Mouse (Mus musculus) ovary, adult 18-20 months (tissue): Measurements from ENCODE around the gene Mpnd.
A peak's percentile ranks its signal among the peaks of the same experiment; 100 is the strongest.

Experiments used
- DNase-seq: peaks from one replicate; pipeline ENCODE4 v3.0.0; 2022; ENCODE audit warnings: low spot score, mixed read lengths

Gene Mpnd

DNA sequence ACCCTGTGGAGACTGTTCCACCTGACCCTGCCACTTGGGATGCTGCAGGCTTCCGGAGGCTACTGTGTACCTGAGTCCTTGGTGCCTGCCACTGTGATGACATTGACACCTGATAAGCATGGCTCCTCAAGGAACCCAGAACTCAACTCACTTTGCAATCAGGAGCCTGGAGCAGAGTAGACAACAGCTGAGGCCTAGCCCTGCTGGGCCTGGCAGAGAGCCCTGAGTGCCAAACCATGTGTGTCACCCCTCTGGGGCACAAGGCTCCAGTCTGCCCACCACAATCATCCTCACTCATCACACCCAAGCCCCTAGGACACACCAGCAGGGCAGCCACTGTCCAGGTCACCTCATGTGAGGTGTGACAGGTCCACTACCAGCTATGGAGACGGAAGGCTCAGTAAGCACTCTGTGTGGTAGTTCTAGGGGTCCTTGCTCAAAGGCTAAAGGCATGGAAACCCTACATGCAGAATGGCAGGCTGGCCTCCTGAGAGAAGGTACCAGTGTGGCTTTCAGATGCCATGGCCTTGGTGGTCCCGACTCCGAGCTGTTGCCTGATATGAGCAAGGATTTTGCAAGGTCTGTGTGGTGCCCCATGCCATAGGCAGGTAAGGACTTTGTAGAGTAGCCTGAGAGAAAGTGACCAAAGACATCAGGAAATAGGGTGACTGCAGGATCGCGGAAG is 15.0 kb downstream of the Mpnd start:
- DNase-seq: no peak

DNA sequence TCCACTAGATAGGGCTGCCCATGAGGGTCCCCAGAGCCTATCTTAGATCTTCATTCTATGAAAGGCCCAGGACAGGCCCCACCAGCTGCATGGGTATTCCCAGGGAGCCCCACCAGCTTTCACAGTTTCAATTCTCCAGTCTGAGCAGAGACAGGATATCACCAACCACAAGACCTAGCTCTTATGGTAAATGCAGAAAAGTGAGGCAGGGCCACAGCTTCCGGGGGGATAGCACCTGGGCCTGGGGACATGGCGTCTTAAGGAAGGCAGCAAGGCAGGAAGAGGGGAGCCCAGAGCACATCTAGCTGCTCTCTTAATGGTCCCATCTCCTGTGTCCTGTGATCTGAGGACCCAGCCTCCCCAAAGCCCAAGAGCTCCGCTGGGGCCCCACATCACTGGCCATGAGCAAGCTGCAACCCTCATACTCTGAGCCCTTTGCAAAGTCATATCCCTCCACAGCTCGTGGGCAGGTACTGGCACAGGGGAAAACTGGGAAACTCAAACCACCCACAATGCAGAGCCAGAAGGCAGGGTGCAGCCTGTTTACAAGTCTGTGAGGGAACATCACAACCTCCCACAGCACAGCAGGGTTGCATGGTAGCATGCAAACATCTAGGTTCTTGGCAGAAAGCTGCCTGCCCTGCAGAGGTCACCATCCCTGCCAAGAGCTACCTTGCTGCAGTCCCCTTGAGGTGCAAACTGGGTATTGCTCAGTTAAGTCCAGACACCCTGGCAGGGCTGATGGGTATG is 15.8 kb downstream of the Mpnd start:
- DNase-seq: no peak

DNA sequence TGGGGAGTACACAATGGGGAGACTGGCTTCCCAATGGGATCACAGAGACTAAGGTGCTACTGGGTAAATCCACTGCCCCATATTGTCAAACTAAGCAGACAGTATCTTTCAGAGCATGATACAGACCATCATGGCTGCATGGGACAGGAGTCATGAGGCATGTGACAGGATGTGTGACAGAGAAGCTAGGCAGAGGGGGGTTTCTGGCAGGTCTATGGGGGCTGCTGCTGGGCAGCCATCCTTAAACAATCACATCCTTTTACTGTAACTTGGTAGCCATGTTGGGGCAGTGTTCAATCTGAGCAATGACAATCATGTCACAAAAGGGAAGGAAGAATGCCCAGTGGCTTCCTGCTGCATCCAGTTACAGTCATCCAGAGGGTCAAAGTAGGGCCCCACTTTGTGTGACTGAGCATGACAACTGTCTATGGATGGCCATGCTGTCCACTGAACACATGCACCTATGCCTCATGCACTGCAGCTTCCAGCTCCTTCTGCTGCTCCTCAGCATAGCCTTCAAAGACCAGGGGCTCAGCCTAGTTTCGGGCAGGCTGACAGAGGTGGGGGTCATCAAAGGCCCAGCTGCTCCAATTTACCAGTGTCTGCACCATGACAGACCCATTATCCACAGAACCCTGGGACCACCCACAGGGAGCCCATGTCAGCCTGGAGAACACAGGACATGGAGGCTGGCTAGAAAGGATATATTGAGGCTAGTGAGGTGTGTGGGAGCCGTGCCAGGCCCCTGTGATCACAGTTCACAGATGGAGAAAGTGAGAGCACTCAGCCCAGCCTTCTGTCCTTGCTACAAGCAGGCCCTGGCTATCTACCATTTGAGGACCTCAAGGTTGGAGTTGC is 16.8 kb downstream of the Mpnd start:
- DNase-seq: no peak

DNA sequence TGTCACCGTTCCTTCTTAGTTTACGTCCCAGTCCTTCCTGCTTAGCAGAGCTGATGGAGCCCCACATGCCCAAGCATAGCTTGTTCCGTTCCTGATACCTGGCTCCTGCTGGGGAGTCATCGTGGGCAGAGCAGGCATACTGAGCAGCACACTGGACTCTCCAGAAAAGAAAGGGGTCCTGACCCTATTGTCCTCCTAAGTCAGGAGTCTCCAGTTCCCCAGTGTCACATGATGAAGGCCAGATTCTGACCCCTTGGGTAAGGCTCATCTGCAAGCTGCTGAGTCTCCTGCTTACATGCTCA is 17.4 kb downstream of the Mpnd start:
- DNase-seq: no peak

DNA sequence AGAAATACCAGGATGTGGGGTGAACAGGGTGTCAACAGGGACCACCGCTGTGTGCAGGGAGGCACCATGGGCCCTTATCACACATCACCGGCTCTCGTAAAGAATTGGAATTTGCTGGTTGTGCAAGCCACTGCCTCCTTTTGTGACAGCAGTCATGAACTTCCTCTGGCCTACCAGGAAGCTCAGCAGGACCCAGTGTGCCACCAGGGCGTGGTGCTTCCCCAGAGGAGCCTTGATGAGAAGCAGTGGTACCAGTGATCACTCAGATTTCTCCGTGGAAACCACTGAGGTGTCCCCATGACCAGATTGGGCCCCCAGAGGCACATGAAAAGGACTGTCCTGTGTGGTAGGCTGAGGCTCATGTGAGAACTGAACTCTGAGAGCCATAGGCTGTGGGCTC is 17.9 kb downstream of the Mpnd start:
- DNase-seq: no peak

DNA sequence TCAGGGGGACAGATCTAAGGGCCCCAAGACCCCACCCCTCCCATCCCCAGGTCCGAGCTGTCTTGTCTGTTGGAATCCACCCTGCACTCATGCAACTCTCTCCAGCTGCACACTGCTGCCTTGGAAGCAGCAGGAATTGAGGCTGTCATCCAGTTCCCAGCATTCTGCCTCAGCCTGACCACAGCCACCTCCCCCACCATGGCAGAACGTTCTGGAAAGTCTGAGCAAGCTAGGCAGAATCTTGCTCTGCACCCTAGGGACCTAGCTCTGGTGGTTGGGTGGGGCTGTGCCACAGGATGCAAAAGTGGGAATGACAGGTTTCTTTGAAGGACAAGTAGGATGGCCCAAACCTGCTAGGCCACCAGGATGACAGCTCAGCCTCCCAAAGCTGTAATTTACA is 19.0 kb downstream of the Mpnd start:
- DNase-seq: no peak

DNA sequence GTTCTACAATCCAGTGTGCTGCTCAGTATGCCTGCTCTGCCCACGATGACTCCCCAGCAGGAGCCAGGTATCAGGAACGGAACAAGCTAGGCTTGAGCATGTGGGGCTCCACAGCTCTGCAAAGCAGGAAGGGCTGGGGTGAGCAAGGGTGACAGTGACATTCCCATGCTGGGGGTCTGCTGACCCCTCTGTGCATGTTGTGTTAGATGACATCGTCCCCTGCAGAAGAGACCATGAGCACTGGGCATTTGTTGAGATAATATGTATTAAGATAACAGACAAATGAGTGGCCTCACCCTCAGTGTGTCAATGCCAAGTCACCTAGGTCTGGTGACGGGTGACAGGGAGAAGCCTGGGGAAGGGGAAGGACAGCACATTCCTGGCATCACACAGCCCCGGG is 19.4 kb downstream of the Mpnd start:
- DNase-seq: no peak

DNA sequence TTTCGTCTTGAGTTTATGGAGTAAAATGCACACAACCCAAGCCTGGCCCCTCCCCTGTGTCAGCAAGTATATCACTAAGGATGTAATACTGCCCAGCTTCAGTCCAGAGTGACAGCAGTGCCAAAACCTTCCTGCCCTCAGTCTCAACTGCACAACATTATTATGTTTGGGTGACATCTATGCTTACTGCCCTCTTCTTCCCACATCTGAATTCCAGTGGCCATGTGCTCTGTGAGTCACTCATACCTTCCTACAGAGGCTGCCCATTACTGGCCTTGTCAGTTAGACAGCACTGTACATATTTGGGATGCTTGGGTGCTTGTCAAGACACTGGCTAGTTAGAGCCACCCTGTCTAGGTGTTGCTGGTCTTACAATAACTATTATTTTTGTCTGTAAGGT is 20.8 kb downstream of the Mpnd start:
- DNase-seq: no peak

DNA sequence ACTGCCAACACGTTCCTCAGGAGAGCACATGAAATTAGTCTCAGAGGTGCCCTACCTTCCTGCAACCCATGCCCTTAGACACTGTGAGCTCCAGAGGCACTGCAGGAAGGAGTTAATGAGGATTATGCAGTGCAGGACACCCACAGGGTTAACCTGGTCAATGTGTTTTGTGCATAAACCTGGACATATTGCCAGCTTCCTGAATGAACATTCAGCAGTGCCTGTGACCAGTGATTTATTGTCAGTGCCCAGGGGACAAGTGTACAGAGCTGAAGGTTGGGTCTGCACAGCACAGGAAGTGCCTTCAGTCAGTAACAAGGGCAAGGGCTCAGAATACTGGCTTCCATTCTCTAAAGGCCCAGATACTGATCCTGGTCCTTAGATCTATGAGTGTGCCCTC is 21.4 kb downstream of the Mpnd start:
- DNase-seq: no peak

DNA sequence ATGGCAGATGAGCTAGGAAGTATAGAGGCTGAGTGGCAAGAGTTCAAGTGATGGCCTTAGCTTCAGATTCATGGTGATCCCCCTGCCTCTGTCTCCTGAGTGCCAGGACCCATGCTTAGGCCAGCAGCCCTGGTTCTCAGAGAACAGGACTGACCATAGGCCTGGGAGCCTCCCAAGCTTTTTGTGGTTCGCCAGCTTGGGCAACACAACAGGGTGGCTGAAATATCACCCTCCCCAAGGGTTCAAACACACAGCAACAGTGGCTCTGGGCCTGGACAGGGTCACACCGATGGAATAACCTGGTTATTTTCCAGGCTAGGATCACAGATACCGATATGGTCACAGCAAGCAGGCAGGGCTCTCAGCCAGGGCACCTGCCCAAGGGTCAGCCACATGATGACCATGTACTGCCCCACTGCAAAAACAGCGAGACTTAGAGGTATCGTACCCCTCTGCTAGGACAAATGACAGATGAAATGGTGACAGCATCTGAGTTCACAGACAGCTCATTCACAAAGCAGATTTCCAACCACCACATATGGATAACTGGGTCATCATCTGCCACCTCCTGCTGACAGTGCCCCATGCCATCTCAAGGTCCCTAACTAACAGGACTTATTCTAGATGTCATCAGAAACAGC is 22.4 kb downstream of the Mpnd start:
- no peak for DNase-seq

DNA sequence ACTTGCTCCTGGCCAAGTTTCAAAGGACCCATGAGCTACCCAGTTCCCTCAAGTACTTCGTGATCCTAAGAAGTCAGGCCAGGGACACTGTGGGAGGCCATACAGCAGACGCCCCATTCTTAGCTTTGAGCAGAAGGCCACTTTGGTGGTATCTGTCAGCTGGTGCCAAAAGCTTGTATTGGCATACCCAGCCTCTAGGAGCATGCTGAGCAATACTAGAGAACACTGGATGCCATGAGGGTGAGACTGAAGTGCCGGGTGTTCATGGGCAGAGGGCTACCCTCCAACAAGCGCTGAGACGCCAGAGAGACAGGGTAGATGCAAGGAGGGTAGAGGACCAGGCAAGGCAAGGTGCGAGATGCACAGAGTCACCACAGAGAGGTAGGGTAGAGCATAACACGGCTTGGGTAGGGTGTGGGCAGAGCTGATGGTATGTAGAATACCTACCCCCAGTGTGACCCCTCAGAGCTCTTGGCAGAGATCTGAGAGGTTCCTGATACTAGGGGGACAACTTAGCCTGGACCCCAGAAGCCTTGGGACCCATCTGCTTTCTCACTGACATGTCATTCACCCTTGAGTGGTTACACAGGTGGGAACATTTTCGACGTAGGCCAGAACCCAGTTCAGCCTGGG is 24.8 kb downstream of the Mpnd start:
- DNase-seq: no peak

DNA sequence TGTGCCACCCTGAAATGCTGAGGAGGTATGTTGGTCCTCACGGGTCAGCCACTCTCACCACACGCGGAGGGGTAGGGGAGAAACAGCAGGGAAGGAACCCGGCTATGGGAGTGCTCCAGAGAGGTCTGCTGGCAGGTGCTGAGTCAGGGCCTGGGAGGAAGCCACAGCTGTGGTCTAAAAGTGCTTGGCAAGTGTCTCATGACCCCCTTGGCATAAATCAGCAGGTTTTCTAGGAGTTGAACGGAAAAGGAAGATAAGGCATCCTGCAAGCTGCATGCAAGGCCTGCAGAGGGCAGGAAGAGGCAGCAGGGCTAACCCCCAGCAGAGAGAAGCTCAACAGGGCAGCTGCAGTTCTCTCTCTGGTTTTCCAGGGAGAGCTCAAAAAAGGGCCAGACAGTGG is 25.4 kb downstream of the Mpnd start:
- DNase-seq: peak; percentile 41

DNA sequence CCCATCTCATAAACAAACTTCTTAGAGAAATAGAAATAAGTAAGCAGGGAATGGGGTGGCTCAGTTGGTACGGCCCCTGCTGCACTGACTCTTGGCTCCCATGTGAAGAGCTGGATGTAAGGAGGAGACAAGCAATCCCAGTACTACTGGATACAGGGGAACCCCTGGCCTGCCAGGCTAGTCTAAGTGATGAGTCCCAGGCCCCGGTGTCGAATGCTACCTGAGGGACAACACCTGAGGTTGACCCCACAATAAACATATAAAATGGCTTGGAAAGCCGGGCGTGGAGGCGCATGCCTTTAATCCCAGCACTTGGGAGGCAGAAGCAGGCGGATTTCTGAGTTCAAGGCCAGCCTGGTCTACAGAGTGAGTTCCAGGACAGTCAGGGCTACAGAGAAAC is 25.9 kb downstream of the Mpnd start:
- no peak for DNase-seq

DNA sequence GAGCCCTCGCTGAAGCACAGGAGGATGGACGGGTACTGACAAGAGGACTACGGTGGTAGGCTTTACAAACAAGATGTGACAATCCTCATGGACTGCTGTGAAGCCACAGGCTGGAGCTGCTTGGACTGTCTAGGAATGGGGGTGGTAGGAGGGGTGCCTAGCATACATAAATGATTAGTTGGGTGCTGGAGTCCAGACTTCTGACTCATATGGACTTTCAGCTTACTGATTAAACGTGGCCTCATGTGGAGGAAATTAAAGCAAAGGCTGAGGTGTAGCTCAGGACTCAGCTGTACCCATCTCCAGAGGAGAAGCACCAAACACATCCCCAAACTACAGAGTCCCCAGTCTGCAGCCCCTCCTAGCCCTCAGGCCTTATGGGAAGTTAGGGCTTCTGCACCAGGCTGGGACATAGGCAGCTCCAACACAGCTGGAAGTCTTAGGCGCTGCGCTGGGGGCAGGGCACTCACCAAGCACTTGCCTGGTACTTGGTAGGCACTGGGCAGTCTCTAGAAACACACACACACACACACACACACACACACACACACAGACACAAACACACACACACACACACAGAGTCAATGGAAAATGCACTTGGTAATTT is 26.7 kb downstream of the Mpnd start:
- DNase-seq: no peak

DNA sequence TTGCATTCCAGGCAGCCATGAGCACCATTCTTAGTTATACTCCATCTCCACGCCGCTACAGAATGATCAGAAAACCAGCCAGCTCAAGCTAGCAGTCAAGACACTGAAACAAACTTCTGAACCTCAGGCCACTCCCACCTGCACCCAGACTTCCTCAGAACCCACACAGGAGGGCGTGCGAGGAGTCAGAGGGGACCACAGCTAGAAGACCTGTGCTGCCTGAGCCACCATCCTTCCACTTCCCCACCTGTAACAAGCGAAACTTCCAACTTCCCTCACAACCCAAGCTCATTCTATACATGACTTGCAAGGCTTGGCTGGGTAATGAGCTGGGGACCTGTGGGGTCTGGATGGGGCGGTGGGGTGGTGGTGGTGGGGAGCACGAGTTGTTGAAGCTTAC is 27.3 kb downstream of the Mpnd start:
- DNase-seq: no peak

DNA sequence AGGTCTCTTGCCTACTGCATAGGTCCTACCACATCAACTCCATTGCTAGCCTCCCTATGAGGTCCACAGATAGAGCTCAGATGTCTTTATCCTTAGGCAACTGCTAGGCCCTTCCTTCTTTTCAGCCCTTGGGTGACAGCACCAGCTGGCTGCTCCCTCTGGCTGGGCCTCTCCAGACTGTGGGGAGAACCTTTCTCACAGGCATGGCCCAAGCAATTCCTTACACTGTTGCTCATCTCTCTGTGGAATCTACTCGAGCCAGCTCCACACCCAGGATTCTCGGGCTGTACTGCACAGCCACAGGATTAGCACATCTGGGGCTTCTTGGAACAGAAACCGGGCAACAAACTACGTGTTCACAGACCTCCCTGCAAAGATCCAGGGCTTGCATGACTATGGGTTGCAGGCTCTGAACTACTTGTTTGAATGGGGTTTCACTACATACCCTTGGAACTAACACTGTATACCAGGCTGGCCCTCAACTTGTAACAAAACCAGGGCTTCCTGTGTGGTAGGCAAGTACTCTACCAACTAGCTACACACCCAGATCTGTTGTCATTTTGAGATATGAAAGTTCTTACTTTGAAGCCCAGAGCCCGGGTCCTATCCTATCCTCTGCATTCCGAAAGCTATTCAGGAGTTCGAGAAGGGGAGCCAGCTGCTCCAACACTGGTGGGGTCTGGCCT is 28.7 kb downstream of the Mpnd start:
- DNase-seq: no peak

DNA sequence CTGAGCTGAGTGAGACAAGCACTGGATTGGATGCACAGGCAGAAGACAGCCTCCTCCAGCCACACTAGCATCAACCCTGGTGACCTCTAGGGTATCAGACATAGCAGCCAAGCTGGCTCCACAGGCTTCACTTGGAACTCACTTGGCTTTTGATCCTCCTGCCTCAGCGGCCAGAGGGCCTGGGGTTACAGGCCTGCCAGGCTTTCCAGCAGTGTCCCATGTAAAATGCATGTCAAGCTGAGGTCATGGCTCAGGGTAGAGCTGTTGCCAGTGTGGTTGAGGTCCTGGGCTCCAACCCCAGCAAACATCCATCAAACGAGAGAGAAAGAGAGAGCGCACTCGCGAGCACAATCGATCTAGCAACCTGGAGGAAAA is 29.2 kb downstream of the Mpnd start:
- no peak for DNase-seq

DNA sequence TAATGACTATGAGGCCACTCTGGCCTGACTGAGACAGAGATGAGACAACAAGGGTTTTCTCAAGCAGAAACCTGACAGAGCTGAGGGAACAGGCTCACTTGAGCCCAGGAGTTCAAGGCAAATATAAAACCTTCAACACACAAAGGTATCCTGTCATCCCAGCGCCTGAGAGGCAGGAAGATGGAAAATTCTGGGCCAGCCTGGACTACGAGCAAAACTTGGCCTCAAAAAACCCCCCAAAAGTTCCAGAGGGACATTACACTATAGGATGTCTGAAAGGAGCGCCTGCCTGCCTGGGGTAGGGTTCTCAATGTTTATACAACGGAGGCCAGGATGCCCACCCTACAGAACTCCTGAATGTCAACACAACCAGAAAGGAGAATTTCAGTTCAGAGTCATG is 29.7 kb downstream of the Mpnd start:
- DNase-seq: no peak

DNA sequence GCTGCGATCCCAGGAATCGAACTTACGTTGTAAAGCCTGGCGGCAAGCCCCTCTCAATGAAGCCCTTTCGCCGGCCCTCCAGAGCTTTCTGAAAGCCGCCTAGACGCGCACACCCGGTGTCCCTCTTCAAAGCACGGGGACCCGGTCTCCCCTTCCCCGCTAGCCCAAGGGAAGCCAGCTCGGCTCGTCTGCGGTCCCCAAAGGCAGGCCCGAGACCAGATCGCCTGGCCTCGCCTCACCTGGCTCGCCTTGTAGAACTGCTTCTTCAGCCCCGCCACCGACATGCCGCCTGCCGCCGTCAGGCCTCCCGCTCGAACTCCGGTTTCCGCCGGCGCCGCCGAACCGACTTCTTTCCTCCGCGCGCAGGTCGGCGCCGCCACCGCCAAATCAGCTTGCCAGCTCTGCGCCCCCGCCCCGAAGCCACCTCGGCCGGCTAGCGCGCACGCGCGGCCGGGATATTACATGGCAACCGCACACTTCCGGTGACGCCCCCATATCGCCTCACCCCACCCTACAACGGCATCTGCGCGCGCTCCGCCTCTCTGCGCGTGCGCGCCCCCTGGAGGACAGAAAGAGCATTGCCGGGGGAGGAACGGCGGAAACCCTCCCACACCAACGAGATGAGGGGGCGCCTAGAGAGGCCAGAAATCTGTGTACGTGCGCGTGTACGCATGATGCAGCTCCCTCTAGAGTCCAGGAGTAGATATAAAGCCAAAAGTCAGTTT is 30.8 kb downstream of the Mpnd start, which contains the start of gene Sh3gl1:
Gene Sh3gl1 (minus strand): TSS at position 460 of the 725 bp plus-strand sequence.
- DNase-seq: peak; percentile 98

DNA sequence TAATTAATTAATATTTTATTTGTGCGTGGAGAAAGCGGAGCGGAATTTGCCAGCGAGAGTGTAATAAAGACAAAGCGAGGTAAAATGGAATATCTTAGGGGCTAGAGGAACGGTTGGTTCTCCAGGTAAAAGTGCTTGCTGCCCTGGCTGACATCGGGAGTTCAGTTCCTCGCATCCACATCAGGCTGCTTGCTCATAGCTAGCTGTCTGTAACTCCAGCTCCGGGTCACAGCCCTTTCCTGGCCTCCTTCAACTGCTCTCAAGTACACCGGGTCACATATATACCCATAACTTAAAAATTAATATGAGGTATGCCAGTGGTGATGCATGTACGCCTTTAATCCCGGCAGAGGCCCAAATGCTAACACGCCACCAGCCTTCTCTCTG is 31.4 kb downstream of the Mpnd start:
- no peak for DNase-seq
